Mouse (Mus musculus): ENCODE measurements around the gene Olfr510. TPM values are rescaled to one million over a fixed set of nuclear protein-coding genes. Genes with fewer than 3 reads are reported as not detected.
"Not testable (repeated sequence)": the region's sequence is repeated elsewhere in the genome, so short reads cannot be mapped to it uniquely, and the experiment has no call there.

The Olfr510 gene
- total RNA-seq (2012; rRNA removed): not detected in 2 replicates

DNA sequence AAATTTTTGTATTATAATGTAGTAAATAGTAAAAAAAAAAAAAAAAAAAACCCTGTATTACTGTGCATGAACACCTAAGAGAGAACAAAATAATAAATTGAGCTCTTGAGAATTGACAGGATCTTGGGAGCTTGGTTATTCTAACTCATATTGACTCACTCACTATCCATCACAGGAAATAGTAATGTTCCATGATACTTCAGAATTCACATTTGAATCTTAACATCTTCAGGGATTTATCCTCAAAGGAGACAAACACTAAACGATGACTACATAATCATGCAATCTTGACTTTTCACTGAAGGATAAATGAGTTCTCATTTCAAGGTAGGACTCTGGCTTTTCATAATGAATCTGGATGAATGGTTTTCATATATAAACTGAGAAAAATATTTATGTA lies at the start of gene Olfr510:
Olfr510 (plus strand) TSS at position 301 of the 400 bp plus-strand sequence.
- Histone ChIP-seq H3K4me3 (ENCODE audit: insufficient read depth in 1 of 2, low read depth in 1 of 2, low read length in 2 of 2, poor library complexity in 1 of 2, severe bottlenecking in 1 of 2) (no peak within 1 kb of the TSS), H3K36me3 (ENCODE audit: control insufficient read depth, insufficient read depth, low read length, poor library complexity, severe bottlenecking) (no peaks in the 10 kb centered on the region), H3K4me1 (ENCODE audit: control insufficient read depth in 2 of 2, insufficient read depth in 2 of 2, low read length in 2 of 2, poor library complexity in 1 of 2) (peaks cover 0 to 1% of the 10 kb centered on the region in 2 experiments; a peak in 1 of 4 replicates), H3K9ac (ENCODE audit: insufficient read depth, low read depth, low read length, poor library complexity, severe bottlenecking) (no peak within 1 kb of the TSS), H3K9me3 (ENCODE audit: control insufficient read depth, insufficient read depth, low read depth, low read length) (no peaks in the 10 kb centered on the region), H3K27ac (ENCODE audit: insufficient read depth, low read depth, low read length, poor library complexity, severe bottlenecking) (no peak within 1 kb of the TSS)
- no peak for TF ChIP-seq CHD2 (IDR thresholded peaks at IDR 0.05; ENCODE audit: low read depth, low read length)
- TF ChIP-seq ZC3H11A (IDR thresholded peaks at IDR 0.05; ENCODE audit: borderline replicate concordance, low read depth, low read length): no peak
- no peak for TF ChIP-seq MAFK (IDR thresholded peaks at IDR 0.05; ENCODE audit: insufficient read depth, low read depth, low read length)
- DNase-seq (ENCODE audit: low read depth, low spot score): no peak
- in situ Hi-C loops (cut with MboI; ENCODE audit: low sequenced_read_pairs in 2 of 2, unreplicated experiment in 2 of 2): no loop called here

DNA sequence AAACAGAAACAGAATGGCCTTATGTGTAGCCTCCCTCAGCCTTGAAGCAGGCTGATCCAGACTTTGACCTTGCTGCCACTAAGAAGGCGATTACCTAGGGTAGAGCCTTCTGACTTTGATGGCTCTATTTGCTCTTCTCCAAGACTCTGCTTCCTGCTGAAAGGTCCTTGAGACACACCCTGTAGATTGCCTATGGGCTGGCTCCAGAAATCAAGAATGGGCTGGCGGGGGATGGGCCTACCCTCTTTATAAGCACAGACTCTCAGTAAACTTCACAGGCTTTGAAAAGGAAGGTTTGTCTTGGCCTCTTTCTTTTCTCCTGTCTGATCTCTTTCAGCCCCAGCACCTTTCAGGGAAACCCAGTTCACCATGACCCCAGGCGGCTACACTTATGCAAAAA lies 49.4 kb upstream of the Olfr510 start:
- H3K9ac ChIP-seq (ENCODE audit: insufficient read depth, low read depth, low read length, poor library complexity, severe bottlenecking); DNase-seq (ENCODE audit: low read depth, low spot score); in situ Hi-C loops (cut with MboI; ENCODE audit: low sequenced_read_pairs in 2 of 2, unreplicated experiment in 2 of 2); H3K9me3 ChIP-seq (ENCODE audit: control insufficient read depth, insufficient read depth, low read depth, low read length); H3K4me3 ChIP-seq (ENCODE audit: insufficient read depth in 1 of 2, low read depth in 1 of 2, low read length in 2 of 2, poor library complexity in 1 of 2, severe bottlenecking in 1 of 2); H3K4me1 ChIP-seq (ENCODE audit: control insufficient read depth in 2 of 2, insufficient read depth in 2 of 2, low read length in 2 of 2, poor library complexity in 1 of 2); H3K36me3 ChIP-seq (ENCODE audit: control insufficient read depth, insufficient read depth, low read length, poor library complexity, severe bottlenecking); H3K27ac ChIP-seq (ENCODE audit: insufficient read depth, low read depth, low read length, poor library complexity, severe bottlenecking): not testable (repeated sequence)
- peak; percentile 88; the same call in 1 of the 2 replicates for TF ChIP-seq ZNF384 (IDR thresholded peaks at IDR 0.05; ENCODE audit: low read depth, low read length)

DNA sequence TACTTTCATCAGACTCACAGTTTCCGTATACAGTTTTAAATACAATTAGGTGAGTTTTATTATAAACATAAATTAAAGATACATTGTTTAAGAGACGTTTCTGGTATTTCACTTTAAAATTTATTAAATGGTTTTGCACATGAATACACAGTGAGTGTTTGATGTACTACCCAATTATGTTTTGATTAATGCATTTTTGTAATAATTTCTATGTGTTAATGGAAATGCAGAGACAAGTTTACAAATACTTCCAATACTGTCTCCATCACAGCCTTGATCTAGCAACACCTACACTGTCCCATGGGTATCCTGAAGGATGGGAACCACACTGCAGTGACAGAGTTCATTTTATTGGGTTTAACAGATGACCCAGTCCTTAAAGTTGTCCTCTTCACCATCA lies 44.7 kb upstream of the Olfr510 start, which contains the start of gene Olfr507:
Olfr507 (plus strand) TSS at position 301 of the 400 bp plus-strand sequence.
- no peak within 1 kb of the TSS for H3K27ac ChIP-seq (ENCODE audit: insufficient read depth, low read depth, low read length, poor library complexity, severe bottlenecking)
- no peak within 1 kb of the TSS for H3K4me3 ChIP-seq (ENCODE audit: insufficient read depth in 1 of 2, low read depth in 1 of 2, low read length in 2 of 2, poor library complexity in 1 of 2, severe bottlenecking in 1 of 2)
- H3K9me3 ChIP-seq (ENCODE audit: control insufficient read depth, insufficient read depth, low read depth, low read length): no peaks in the 10 kb centered on the region
- no peaks in the 10 kb centered on the region for H3K4me1 ChIP-seq (ENCODE audit: control insufficient read depth in 2 of 2, insufficient read depth in 2 of 2, low read length in 2 of 2, poor library complexity in 1 of 2)
- no peak for DNase-seq (ENCODE audit: low read depth, low spot score)
- no peaks in the 10 kb centered on the region for H3K36me3 ChIP-seq (ENCODE audit: control insufficient read depth, insufficient read depth, low read length, poor library complexity, severe bottlenecking)
- TF ChIP-seq MAFK (IDR thresholded peaks at IDR 0.05; ENCODE audit: insufficient read depth, low read depth, low read length) (no peak), ZC3H11A (IDR thresholded peaks at IDR 0.05; ENCODE audit: borderline replicate concordance, low read depth, low read length) (no peak), HCFC1 (IDR thresholded peaks at IDR 0.05; ENCODE audit: borderline replicate concordance, insufficient read depth, low read length) (no peak), CHD2 (IDR thresholded peaks at IDR 0.05; ENCODE audit: low read depth, low read length) (no peak), ZNF384 (IDR thresholded peaks at IDR 0.05; ENCODE audit: low read depth, low read length) (no peak)
- in situ Hi-C loops (cut with MboI; ENCODE audit: low sequenced_read_pairs in 2 of 2, unreplicated experiment in 2 of 2): no loop called here
- H3K9ac ChIP-seq (ENCODE audit: insufficient read depth, low read depth, low read length, poor library complexity, severe bottlenecking): no peak within 1 kb of the TSS

DNA sequence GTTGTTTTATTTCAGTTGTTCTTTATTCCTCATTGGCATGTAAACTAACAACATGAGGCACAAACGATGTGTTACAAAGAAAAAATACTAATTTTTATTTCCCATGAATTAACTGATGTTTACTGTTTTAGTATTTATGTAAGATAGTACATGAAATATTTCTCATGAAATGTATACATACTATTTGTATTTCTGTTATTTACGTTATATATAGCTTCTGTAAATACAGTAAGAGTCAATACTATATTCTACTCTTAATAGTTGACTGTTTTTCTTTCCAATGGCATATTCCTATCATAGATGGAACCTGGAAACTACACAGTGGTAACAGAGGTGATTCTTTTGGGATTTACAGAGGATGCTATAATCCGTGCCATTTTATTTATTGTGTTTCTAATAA lies 36.5 kb upstream of the Olfr510 start, which contains the start of gene Olfr508:
Olfr508 (plus strand) TSS at position 301 of the 400 bp plus-strand sequence.
- Histone ChIP-seq H3K9ac (ENCODE audit: insufficient read depth, low read depth, low read length, poor library complexity, severe bottlenecking) (no peak within 1 kb of the TSS), H3K4me1 (ENCODE audit: control insufficient read depth in 2 of 2, insufficient read depth in 2 of 2, low read length in 2 of 2, poor library complexity in 1 of 2) (no peaks in the 10 kb centered on the region), H3K9me3 (ENCODE audit: control insufficient read depth, insufficient read depth, low read depth, low read length) (no peaks in the 10 kb centered on the region), H3K36me3 (ENCODE audit: control insufficient read depth, insufficient read depth, low read length, poor library complexity, severe bottlenecking) (no peaks in the 10 kb centered on the region), H3K4me3 (ENCODE audit: insufficient read depth in 1 of 2, low read depth in 1 of 2, low read length in 2 of 2, poor library complexity in 1 of 2, severe bottlenecking in 1 of 2) (no peak within 1 kb of the TSS), H3K27ac (ENCODE audit: insufficient read depth, low read depth, low read length, poor library complexity, severe bottlenecking) (no peak within 1 kb of the TSS)
- TF ChIP-seq CHD2 (IDR thresholded peaks at IDR 0.05; ENCODE audit: low read depth, low read length) (no peak), ZC3H11A (IDR thresholded peaks at IDR 0.05; ENCODE audit: borderline replicate concordance, low read depth, low read length) (no peak), HCFC1 (IDR thresholded peaks at IDR 0.05; ENCODE audit: borderline replicate concordance, insufficient read depth, low read length) (no peak), MAFK (IDR thresholded peaks at IDR 0.05; ENCODE audit: insufficient read depth, low read depth, low read length) (no peak), ZNF384 (IDR thresholded peaks at IDR 0.05; ENCODE audit: low read depth, low read length) (no peak)
- no peak for DNase-seq (ENCODE audit: low read depth, low spot score)
- in situ Hi-C loops (cut with MboI; ENCODE audit: low sequenced_read_pairs in 2 of 2, unreplicated experiment in 2 of 2): no loop called here

DNA sequence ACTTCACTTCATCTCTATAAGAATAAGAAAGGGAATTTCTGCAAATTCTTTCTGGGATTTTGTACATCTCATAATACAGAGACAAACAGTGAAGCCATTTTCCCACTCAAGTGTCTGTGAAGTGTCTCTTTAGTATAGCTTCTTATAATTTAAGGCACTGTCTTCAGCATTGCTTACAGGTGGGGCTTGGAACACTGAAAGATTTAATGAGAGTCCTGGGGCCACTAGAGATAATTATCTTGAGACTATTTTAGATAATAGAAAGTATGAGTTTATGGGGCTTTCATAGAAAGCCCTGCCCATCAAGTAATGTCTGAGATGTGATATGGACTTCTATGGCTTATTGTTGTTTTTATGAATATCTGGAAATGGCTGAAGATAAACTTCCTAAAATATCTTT lies 14.4 kb upstream of the Olfr510 start, which contains the start of gene Olfr509:
Olfr509 (minus strand) TSS at position 101 of the 400 bp plus-strand sequence.
- Histone ChIP-seq H3K27ac (ENCODE audit: insufficient read depth, low read depth, low read length, poor library complexity, severe bottlenecking) (no peak within 1 kb of the TSS), H3K9ac (ENCODE audit: insufficient read depth, low read depth, low read length, poor library complexity, severe bottlenecking) (no peak within 1 kb of the TSS), H3K4me3 (ENCODE audit: insufficient read depth in 1 of 2, low read depth in 1 of 2, low read length in 2 of 2, poor library complexity in 1 of 2, severe bottlenecking in 1 of 2) (no peak within 1 kb of the TSS), H3K9me3 (ENCODE audit: control insufficient read depth, insufficient read depth, low read depth, low read length) (no peaks in the 10 kb centered on the region), H3K36me3 (ENCODE audit: control insufficient read depth, insufficient read depth, low read length, poor library complexity, severe bottlenecking) (no peaks in the 10 kb centered on the region), H3K4me1 (ENCODE audit: control insufficient read depth in 2 of 2, insufficient read depth in 2 of 2, low read length in 2 of 2, poor library complexity in 1 of 2) (no peaks in the 10 kb centered on the region)
- in situ Hi-C loops (cut with MboI; ENCODE audit: low sequenced_read_pairs in 2 of 2, unreplicated experiment in 2 of 2): no loop called here
- no peak for DNase-seq (ENCODE audit: low read depth, low spot score)
- TF ChIP-seq ZNF384 (IDR thresholded peaks at IDR 0.05; ENCODE audit: low read depth, low read length): no peak
- no peak for TF ChIP-seq MAFK (IDR thresholded peaks at IDR 0.05; ENCODE audit: insufficient read depth, low read depth, low read length)
- no peak for TF ChIP-seq HCFC1 (IDR thresholded peaks at IDR 0.05; ENCODE audit: borderline replicate concordance, insufficient read depth, low read length)
- no peak for TF ChIP-seq ZC3H11A (IDR thresholded peaks at IDR 0.05; ENCODE audit: borderline replicate concordance, low read depth, low read length)
- no peak for TF ChIP-seq CHD2 (IDR thresholded peaks at IDR 0.05; ENCODE audit: low read depth, low read length)
